Mouse (Mus musculus) ES-CJ7 (cell line): Measurements from ENCODE around the gene Krtap28-10.

Experiments used
- DNase-seq: peaks from one replicate; pipeline ENCODE4 v3.0.0; 2011; ENCODE audit warnings: low read depth, low spot score

The Krtap28-10 gene

GRCm38 (mm10) chr1:83042380-83042779 is at the start of gene Krtap28-10:
Gene Krtap28-10, minus strand, starts transcription at chr1:83042480.
- DNase-seq, result no peak

GRCm38 (mm10) chr1:83091268-83091667 is 49.0 kb upstream of the Krtap28-10 start:
- DNase-seq, result no peak

- no peak for DNase-seq
Measured at GRCm38 (mm10) chr1:83084790-83085189, 42.5 kb upstream of the Krtap28-10 start.

GRCm38 (mm10) chr1:83077016-83077415 is 34.7 kb upstream of the Krtap28-10 start:
- DNase-seq, result no peak

- peak; percentile 76 for DNase-seq
Measured at GRCm38 (mm10) chr1:83076190-83076917, 34.1 kb upstream of the Krtap28-10 start.

GRCm38 (mm10) chr1:83075526-83076189 is 33.4 kb upstream of the Krtap28-10 start:
- no peak for DNase-seq

GRCm38 (mm10) chr1:83067205-83067604 is 24.9 kb upstream of the Krtap28-10 start:
- DNase-seq, result no peak

GRCm38 (mm10) chr1:83066577-83066976 is 24.3 kb upstream of the Krtap28-10 start:
- DNase-seq, result no peak

GRCm38 (mm10) chr1:83064851-83065250 is 22.6 kb upstream of the Krtap28-10 start:
- peak; percentile 58 for DNase-seq

- no peak for DNase-seq
Measured at GRCm38 (mm10) chr1:83060643-83061042, 18.4 kb upstream of the Krtap28-10 start, which contains the start of gene Krtap28-13. Gene Krtap28-13, plus strand, starts transcription at chr1:83060930.

GRCm38 (mm10) chr1:83059278-83059677 is 17.0 kb upstream of the Krtap28-10 start, which contains the start of gene A030005K14Rik:
Gene A030005K14Rik, minus strand, starts transcription at chr1:83059378.
- no peak for DNase-seq

GRCm38 (mm10) chr1:83058481-83058880 is 16.2 kb upstream of the Krtap28-10 start:
- DNase-seq, result no peak

- peak; percentile 30 for DNase-seq
Measured at GRCm38 (mm10) chr1:83044882-83045427, 2.7 kb upstream of the Krtap28-10 start, which contains the start of gene Gm47969. Gene Gm47969, plus strand, starts transcription at chr1:83044932.

GRCm38 (mm10) chr1:83039080-83039479 is 3.2 kb downstream of the Krtap28-10 start:
- peak; percentile 40 for DNase-seq

GRCm38 (mm10) chr1:83038109-83038672 is 4.1 kb downstream of the Krtap28-10 start, which contains the start of gene Slc19a3:
Gene Slc19a3, minus strand, starts transcription at chr1:83038448.
- peak; percentile 78 for DNase-seq

GRCm38 (mm10) chr1:83036892-83037667 is 5.2 kb downstream of the Krtap28-10 start:
- DNase-seq, result no peak

- no peak for DNase-seq
Measured at GRCm38 (mm10) chr1:83034509-83034908, 7.8 kb downstream of the Krtap28-10 start.

GRCm38 (mm10) chr1:83032508-83032907 is 9.8 kb downstream of the Krtap28-10 start:
- DNase-seq, result no peak

- no peak for DNase-seq
Measured at GRCm38 (mm10) chr1:83031950-83032349, 10.3 kb downstream of the Krtap28-10 start.

GRCm38 (mm10) chr1:83016556-83016955 is 25.7 kb downstream of the Krtap28-10 start:
- no peak for DNase-seq

- DNase-seq, result no peak
Measured at GRCm38 (mm10) chr1:83015329-83015879, 26.9 kb downstream of the Krtap28-10 start.
